Mouse (Mus musculus) urinary bladder, postnatal 14 days (tissue): Measurements from ENCODE around the gene Cst11.
"Not testable (repeated sequence)": the region's sequence is repeated elsewhere in the genome, so short reads cannot be mapped to it uniquely, and the experiment has no call there.

Experiments
- DNase-seq: peaks from one replicate; pipeline ENCODE4 v3.0.0; 2021; ENCODE audit warnings: low spot score

Gene Cst11

DNA sequence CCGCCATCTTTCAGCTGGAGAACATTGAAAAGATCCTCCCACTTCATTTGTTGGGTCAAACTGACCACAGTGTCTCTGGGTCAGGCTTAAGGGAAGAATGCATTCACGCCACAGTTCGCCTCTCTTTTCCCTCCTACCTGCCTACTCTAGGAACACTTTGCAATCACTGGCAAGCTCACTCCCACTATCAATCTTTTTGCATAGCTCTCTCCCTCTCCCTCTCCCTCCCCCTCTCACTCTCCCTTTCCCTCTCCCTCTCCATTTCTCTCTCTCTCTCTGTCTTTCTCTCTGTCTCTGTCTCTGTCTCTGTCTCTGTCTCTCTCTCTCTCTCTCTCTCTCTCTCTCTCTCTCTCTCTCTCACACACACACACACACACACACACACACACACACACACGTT lies at the start of gene Cst11:
Gene Cst11, minus strand, starts transcription at position 101 of the 400 bp plus-strand sequence.
- not testable (repeated sequence) for DNase-seq

DNA sequence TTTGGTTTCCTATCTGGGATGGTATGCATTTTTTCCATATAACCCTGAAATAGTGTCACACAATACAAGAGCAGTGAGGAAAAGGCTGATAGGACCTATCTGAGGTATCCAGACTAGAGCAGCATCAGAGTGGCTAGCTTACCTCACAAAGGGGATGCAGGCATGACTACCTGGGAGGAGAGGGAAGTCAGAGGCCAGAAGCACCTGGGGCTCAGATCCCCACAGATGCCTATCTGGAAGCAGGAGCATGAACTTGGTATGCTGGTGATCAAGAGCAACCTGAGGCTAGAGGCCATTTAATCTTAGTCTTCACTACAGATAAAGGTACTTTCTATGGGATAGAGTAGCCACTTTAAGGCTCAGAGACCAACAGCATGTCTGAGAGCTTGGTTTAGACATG lies 48.6 kb upstream of the Cst11 start, which contains the start of gene Cst13:
Gene Cst13, plus strand, starts transcription at position 173 of the 400 bp plus-strand sequence.
- DNase-seq: no peak

DNA sequence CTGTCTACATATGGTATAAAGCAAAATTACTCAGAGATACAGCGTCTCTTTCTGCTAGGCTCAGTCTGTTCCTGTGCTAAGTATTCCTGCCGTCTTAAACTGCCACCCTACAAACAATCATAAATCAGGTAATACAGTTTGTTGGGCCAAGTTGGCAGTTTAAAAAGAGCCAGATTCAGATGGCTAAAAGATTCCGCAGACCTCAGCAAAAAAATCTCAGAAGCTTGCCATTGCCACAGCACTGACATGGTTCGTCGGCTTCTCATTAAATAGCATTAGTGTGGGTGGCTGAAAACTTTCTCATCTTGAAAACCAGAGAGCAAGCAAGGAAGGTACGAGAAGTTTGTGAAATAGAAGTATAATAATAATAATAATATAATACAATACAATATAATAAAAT lies 35.4 kb upstream of the Cst11 start:
- no peak for DNase-seq

DNA sequence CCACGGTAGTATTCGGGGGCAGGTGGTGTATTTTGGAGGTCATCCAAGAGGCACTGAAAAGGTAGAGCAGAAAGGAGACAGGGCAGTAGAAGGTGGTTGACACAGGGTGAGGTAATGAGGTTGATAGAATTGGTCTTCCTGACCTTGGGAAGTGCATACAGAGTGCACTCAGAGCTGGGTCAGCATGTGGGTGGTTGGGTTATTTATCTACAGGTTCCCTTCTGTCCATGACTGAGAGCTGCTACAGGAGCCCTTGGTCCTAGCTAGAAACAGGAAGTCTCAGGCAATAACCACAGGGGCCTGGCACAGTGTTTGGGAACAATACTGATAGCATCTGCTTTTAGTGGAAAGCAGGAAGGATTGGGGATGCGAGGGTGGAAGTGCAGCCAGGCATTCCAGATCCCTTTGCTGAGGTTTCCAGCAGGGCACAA lies 30.2 kb upstream of the Cst11 start:
- no peak for DNase-seq

DNA sequence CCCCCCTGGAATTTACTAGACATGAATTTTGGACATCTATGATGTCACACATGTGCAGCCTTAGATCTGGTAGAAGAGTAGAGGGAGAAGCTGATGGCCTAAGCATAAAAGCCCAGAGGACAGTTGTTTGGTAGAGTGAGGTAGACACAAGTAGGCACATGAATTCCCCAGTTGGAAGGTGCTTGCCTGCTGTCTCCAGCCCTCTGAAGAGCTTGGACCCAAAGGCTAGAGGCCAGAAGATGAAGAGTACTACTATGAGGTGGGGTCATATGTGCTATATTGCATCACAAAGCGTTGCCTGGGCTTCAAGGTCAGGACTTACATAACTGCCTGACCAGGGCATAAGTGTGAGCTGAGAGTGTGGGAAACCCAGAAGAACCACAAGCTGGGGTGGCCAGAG lies 27.2 kb upstream of the Cst11 start, which contains the start of gene Cst8:
Gene Cst8, plus strand, starts transcription at position 301 of the 400 bp plus-strand sequence.
- no peak for DNase-seq

DNA sequence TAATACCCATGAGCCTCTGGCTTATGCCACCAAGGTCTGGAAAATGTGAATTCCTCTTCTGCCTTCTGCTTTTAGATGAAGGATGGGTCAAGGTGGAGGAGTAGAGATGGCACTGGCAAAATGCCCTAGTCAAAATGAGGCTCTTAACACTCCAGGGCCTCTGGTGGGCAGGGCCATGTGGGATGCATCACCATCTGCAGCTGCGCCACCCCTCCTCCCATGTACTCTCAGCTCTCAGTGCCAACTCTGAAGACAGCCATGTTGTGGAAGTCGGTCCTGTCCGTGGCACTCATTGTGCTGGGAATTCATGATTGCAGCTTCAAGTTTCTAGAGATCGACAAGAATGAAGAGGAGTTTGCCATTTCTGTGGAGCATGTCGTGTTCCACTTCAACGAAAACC lies 17.8 kb upstream of the Cst11 start, which contains the start of gene Cst12:
Gene Cst12, plus strand, starts transcription at position 220 of the 400 bp plus-strand sequence.
- no peak for DNase-seq

DNA sequence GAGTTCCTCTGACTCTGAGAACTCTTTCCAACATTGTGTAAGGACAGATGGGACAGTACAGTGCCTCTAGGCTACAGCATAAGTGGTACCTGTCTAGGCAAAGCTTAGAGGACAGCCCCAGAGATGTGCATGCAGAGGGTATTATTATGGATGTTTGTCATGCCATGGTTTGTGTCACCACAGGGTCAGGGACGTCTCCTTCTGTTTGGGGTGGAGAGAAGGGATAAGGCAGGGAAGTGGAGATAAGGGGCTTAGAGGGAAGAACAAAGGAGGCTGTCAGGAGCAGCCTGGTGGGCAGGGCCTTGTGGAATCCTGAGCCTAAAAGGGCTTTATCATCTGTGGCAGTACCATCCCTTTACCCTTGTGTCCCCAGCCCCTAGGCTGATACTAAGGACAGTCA lies 10.4 kb upstream of the Cst11 start, which contains the start of gene 8030411F24Rik:
Gene 8030411F24Rik, plus strand, starts transcription at position 301 of the 400 bp plus-strand sequence.
- no peak for DNase-seq

DNA sequence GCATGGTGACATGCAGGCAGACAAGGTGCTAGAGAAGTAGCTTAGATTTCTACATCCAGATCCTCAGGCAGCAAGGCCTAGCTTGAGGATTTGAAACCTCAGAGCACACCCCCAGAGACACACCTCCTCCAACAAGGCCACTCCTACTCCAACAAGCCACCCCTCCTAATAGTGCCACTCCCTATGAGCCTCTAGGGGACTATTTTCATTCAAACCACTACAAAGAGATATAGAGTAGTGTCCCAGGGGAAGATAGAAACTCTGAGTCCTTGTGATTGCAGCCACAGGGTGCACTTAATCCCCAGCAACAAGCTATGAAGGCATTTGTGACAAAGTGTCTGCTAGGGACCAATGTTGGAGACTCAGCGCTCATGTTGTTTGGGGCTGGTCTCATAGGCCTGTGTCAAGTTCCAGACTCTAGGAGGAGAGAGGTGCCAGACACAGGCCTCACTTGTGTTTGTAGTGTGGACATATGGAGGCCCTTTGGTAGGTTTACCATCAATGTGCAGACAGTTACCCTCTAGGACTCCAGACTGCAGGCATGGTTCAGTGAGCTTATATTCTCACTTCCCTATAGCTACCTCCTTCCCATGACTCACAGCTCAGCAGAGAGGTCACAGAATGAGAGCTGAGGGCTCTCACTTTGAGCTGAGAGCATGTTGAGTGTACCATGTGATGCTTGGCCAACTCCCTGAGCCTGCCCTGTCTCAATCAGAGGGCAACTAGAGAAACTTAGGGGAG lies 7.5 kb downstream of the Cst11 start:
- no peak for DNase-seq

DNA sequence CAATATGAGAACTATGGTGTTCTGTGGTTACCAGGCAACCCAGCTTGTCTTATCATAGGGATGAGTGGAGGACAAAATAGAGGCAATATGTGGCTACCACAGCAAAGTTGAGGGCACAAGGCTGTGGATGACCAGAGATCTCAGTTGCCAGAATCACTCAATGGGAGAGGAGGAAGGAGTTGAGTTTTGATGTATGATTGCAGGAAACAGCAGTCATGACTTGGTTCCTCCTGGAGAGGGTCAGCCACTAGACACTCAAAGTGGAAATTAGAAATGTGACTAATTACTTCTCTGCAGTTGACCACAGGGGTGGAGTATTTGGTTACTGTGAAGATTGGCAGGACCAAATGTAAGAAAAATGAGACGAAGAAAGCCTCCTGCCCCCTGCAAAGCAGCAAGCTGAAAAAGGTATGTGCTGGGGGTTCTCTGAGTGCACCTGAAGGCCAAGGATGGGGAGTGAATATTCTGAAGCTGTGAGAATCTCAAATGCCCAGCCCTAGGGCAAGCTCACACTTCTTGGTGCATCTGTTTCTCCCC lies 16.9 kb downstream of the Cst11 start:
- no peak for DNase-seq

DNA sequence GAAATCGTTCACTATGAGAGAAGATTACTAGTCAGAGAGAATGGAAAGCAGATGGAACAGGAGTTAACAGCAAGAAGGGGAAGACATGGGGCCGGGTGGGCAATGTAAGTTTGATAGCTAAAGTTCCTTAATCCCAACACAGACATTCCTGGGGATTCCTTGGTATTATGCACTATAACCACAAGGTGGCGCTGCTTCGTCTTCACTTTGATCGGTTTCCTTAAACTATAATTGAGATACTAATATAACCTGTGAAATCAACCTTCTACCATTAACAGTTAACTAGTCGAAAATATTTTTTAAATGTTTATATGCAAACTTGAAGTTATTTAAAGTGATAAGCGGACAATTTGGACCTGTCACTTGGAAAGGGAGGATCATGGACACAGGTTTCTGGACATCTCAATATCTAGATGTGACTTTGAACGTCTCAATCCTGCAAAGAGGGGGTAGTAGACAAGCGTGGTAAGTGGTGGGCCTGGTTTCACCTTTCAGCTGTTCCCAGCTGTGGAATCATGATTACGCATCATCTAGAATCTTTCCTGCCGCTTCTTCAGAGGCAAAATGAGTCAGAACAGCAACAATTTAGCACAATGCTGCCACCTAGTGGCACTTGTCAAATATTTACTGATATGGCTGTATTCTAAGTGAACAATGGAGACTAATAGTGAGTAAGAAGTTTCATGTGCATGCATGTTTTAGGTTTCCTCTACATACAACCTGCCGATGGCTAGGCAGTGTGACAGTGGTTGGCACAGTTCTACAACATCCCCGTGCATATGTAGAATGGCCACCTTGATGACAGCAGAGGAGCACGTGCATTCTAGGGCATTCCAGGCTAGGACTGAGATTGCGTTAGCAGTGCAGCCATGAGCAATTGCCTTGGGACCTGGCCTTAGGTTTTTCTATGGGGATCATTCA lies 19.1 kb downstream of the Cst11 start:
- DNase-seq: peak; percentile 74

DNA sequence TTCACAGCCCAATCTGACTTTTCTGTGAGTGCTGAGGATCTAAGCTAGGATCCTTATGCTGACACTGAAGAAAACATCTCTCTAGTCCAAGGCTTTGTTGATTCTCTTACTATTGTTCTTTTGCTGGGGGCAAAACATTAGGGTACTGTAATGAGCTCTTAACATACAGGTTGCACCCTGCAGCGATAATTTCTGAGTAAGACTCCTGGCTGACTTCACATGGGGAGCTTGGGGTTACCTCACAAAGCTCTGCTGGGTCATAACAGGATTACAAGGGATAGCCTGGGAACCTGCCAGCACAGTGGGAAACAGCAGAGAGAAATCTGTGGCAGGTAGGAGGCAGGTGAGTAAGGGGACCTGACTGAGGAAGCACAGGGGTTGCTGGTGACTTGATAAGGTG lies 21.2 kb downstream of the Cst11 start, which contains the start of gene Cstl1:
Gene Cstl1, plus strand, starts transcription at position 301 of the 400 bp plus-strand sequence.
- DNase-seq: no peak

DNA sequence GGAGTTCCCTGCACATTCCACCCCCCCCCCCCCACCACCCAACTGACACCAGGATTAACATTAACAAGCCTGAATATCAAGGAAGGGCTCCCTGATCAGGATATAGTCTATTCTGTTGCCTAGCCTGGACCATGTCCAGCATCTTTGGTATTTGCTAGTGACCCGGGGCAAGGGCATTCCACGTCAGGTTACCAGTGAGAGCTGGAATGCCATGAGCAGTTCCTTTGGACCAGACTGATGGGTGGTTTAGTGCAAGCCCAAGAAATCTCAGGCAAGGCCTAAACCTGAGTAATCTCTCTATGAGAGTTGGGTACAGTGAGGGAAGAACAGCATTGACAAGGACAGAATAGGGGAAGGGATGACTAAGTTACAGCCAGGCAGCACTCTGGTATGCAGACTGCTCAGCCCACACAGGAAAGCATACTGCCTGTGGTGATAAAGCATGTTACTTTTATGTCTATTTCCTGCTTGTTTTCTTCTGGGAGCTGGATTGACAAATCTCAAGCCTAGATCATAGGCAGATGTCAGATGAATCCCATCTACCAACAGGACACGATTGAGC lies 27.4 kb downstream of the Cst11 start:
- no peak for DNase-seq

DNA sequence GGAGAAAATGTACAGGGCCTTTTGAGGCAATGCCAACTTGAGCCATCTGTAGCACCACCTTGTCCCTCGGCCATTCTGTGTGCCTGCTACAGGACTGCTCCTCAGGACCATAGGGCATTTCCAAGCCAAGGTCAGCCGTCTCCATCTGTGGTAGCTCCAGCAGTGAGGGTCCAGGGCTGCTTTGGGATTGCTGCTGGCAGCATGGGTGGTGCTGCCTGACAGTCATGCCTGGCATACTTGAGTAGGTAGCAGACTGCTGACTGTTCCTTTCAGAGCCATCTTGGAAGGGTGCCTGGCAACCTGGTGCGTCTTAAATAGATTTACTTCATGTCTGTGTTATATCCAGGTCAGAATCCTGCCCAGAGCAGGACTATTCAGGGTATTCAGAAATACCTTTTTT lies 28.3 kb downstream of the Cst11 start:
- DNase-seq: no peak

DNA sequence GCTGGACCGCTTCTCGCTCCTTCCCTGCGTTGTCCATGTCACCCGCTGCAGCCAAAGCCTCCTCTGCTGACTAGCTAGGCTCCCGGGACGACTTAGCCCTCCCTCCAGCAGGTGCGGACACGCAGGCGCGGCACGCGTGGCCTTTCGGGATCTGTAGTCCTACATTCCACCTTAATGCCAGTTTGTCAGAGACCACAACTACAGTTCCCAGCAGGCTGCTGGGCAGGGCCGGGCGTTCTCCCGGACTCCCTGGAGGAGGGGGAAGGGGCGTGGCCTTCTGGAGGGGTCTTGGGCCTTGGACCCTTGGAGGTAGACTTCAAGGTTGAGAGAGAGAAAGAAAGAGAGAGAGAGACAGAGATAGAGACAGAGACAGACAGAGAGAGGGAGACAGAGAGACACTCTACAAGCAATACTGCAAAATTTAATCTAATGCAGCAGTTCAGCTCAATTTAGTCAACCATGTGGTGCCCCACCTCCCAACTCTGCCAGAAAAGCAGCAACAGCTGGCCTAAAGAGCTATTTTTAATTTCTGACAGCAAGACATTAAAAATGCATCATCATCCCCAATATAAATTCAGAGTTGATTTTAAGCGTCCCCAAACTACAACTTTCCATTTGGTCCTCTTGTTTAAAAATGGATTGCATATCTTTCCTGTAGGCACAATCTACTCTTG lies 38.8 kb downstream of the Cst11 start, which contains the start of gene Napb:
Gene Napb, minus strand, starts transcription at position 141 of the 674 bp plus-strand sequence.
- peak; percentile 94 for DNase-seq

DNA sequence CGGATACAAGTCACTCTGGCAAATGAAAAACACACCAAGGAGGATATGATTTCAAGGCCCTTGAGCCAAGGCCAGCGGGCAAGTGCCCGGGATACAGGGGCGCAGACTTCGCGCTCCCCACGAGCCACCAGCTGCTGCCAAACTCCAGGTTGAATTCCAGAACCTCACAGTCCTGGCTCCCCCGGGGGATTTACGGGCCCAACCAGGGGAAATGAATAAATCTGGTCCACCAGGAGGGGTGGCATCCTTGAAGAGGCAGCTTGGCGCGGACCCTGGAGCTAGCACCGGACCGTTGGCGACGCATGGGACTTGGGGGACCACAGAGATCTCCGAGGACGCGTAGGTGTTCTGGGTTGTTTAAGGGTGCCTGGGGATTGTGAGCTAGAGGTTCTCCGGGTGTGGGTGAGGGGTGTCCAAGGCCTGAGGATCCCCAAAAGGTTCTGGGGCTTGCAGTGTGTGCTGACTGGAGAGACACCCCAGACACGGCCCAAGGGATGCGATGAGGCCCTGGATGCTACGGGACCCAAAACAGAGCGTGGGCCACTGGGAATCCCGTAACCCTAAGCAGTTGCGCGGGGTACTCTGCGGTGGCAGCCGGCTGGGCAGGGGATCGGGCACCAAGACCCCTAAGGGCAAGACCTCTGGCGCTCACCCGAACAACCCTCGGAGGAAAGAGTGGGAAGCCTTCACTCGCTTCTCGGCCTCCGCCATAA lies 39.5 kb downstream of the Cst11 start:
- DNase-seq: peak; percentile 10

DNA sequence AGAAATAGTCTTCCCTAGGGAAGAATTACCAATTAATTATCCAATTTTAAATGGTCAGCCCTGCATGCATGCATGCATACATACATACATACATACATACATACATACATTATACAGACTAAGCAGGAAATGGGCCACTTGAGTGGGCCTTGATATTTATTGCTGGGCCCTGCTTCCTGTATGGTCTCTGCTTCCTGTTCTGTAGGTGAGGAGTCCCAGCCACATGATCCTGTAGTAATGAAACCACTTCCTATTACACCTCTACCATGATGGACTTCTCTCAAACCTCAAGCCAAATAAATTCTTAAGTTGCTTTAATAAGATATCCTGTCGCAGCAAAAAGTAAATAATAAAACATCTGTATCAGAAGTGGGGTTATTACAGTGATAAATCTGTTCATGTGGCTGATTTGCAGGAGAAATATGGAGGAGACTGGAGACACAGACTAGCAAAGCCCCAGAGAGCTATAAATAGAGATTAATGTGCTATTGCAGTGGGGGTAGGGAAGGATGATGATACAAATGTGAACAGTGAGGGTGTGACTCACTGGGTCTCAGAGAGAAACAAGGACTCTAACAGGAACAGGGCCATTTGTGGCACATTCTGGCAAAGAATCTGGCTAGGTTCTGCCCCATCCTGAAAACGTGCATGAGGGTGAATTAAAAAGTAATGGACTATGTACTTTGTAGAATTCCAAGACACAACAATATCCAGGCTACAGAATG lies 51.9 kb downstream of the Cst11 start:
- DNase-seq: no peak
